Mouse (Mus musculus) G1E (cell line): Measurements from ENCODE around the gene Ocm. TPM values are rescaled to one million over a fixed set of nuclear protein-coding genes. Genes with fewer than 3 reads are reported as not detected.
"Not testable (repeated sequence)": the region's sequence is repeated elsewhere in the genome, so short reads cannot be mapped to it uniquely, and the experiment has no call there.

Source experiments
- ATAC-seq: 2 replicates; pipeline ENCODE4 v1.8.0; 2016; ENCODE audit warnings: mild to moderate bottlenecking; ENCODE audit not compliant: insufficient number of reproducible peaks, poor library complexity, low FRiP score, severe bottlenecking; ENCODE audit errors: extremely low read depth
- DNase-seq: peaks from one replicate; pipeline ENCODE4 v3.0.0; 2012; ENCODE audit warnings: low spot score
- H3K27me3 ChIP-seq: 2 replicates; pipeline ENCODE4 v1.6.1; 2012; ENCODE audit warnings: mild to moderate bottlenecking, low read length, inconsistent platforms; ENCODE audit not compliant: insufficient read depth
- H3K36me3 ChIP-seq: replicated peaks from 2 replicates; pipeline ENCODE3; 2012; ENCODE audit warnings: mild to moderate bottlenecking, inconsistent platforms
- H3K4me1 ChIP-seq: 2 replicates; pipeline ENCODE4 v1.6.1; 2012; ENCODE audit warnings: low read depth, low read length, inconsistent platforms, mixed read lengths; ENCODE audit not compliant: insufficient read depth
- H3K4me3 ChIP-seq: 2 replicates; pipeline ENCODE4 v1.5.1; 2012; ENCODE audit warnings: low read depth, mild to moderate bottlenecking, inconsistent platforms, low read length, moderate library complexity, mixed read lengths
- H3K9me3 ChIP-seq: replicated peaks from 2 replicates; pipeline ENCODE4 v1.6.1; 2012; ENCODE audit warnings: inconsistent platforms
- CTCF ChIP-seq: IDR thresholded peaks from 2 replicates; pipeline ENCODE4 v1.5.1; 2012; ENCODE audit warnings: low read depth, low read length, inconsistent platforms, mixed read lengths
- GATA1 ChIP-seq: IDR thresholded peaks from 2 replicates; pipeline ENCODE4 v1.6.1; 2012; ENCODE audit warnings: borderline replicate concordance, low read length, inconsistent platforms, mixed read lengths
- GATA2 ChIP-seq: IDR thresholded peaks from 2 replicates; pipeline ENCODE4 v1.6.1; 2012; ENCODE audit warnings: low read depth, low read length, inconsistent platforms, borderline replicate concordance
- POLR2AphosphoS5 ChIP-seq: IDR thresholded peaks from 2 replicates; pipeline ENCODE4 v1.6.1; 2012; ENCODE audit warnings: low read depth, low read length, inconsistent platforms; ENCODE audit not compliant: insufficient replicate concordance
- TAL1 ChIP-seq: conservative IDR thresholded peaks from 2 replicates; pipeline ENCODE4 v1.6.1; 2012; ENCODE audit warnings: low read depth, low read length, inconsistent platforms, mixed read lengths
- polyA plus RNA-seq: library from polyadenylated mRNA; stranded (reverse); fragments of >175 nt; gene quantifications from 2 replicates; pipeline ENCODE4 v1.2.3, GENCODE M21; 2012
- total RNA-seq, 2 experiments: library from RNA; stranded (forward) in 1 of 2; stranded (reverse) in 1 of 2; fragments of 200-1000 nt in 1 of 2; fragments of >200 nt in 1 of 2; fragmentation: Nextera tagmentation in 1 of 2; gene quantifications; 2 replicates each; pipeline ENCODE4 v1.2.3; 2014 to 2017

Ocm gene
- total and polyA plus RNA-seq, 3 experiments: not detected

DNA sequence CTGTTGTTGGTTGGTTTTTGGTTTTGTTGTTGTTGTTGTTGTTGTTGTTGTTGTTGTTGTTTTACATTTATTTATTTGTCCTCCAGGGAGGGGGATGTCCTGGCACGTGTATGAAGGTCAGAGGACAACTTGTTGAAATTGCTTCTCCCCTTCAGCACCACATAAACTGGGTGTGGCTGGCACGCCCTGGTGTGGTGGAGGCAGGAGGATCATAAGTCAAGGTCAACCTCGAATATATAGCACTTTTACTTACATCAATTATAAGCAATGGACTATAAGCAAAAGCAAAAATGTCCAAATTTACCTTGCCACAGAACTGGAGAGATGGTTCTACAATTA, 11.2 kb downstream of the Ocm start:
- H3K4me3 ChIP-seq: peak overlapping the region; percentile 83
- DNase-seq (no peak), ATAC-seq (no peak)
- peaks cover 26% of the 10 kb centered on the region for H3K36me3 ChIP-seq
- TF ChIP-seq GATA2: no peak
- no peak for TF ChIP-seq GATA1
- no peak for TF ChIP-seq TAL1
- no peak for TF ChIP-seq CTCF
- TF ChIP-seq POLR2AphosphoS5: no peak
- peaks cover 2% of the 10 kb centered on the region; the same call in 1 of the 2 replicates for H3K27me3 ChIP-seq
- H3K4me1 ChIP-seq: peaks cover 10% of the 10 kb centered on the region
- no peaks in the 10 kb centered on the region for H3K9me3 ChIP-seq

DNA sequence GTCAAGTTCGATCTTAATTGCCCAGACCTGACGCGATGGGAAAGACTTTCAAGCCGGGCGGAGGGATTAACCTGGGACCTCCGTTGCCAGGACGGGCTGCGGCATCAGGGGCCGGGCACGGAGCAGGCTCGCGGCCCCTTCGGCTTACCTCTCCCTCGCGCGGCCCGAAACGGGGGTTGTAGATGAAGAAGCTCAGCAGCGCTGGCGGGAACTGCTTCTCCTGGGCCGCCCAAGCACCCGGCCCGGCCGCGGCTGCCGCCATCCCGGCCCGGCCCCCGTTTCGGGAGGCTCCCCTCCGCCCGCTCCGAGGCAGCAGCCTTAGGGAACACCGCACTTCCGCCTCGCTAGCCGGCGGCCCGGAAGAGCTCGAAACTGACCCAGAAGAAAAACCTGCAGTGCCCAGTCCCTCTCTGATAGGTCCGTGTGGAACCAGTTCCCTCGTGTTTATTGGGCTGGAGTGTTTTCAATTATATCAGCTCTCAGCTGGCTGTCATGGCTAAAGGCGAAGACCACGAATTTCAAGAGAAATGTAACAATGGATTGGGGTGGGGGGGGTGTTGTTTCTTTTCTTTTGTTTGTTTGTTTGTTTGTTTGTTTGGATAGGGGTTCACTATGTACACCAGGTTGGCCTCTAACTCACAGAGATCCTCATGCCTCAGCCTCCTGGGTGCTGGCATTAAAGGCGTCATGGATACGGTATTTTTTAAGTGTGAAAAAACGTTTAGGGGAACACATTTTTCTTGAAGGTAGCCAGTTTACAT, 11.7 kb downstream of the Ocm start, which contains the start of gene Ccz1:
TSS of gene Ccz1 (minus strand) at position 327 of the 761 bp plus-strand sequence.
- peak within 1 kb of the TSS; percentile 83 for H3K4me3 ChIP-seq
- H3K4me1 ChIP-seq: peaks cover 10% of the 10 kb centered on the region
- TF ChIP-seq CTCF: no peak
- TF ChIP-seq POLR2AphosphoS5: no peak
- no peak for TF ChIP-seq GATA2
- TF ChIP-seq GATA1: no peak
- TF ChIP-seq TAL1: no peak
- peaks cover 31% of the 10 kb centered on the region for H3K36me3 ChIP-seq
- no peaks in the 10 kb centered on the region for H3K9me3 ChIP-seq
- peak; percentile 99 for ATAC-seq
- H3K27me3 ChIP-seq: peaks cover 2% of the 10 kb centered on the region; the same call in 1 of the 2 replicates
- DNase-seq: peak; percentile 90

DNA sequence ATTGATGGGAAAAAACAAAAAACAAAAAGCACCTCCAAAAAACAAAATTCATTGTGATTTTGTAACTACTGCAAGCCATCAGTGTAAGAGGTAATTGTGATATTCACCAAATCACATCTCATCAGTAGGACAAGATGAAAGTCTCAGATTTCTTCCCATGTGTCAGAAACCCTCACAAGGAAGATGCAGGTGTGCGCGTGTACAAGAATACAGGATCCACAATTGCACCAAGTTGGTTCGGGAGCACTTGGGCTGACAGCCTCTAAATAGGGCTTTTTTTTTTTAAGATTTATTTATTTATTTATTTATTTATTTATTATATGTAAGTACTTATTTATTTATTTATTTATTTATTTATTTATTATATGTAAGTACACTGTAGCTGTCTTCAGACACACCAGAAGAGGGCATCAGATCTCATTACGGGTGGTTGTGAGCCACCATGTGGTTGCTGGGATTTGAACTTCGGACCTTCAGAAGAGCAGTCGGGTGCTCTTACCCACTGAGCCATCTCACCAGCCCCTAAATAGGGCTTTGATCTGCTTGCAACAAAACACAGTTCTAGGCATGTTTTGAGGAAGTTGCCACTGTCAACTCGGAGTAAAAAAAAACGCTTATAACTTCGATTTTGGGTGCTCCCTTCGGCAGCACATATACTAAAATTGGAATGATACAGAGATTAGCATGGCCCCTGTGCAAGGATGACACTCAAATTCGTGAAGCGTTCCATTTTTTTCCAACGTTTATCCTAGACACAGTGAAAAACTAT, 12.9 kb downstream of the Ocm start:
- not testable (repeated sequence) for ATAC-seq, H3K9me3 ChIP-seq, DNase-seq, H3K27me3 ChIP-seq
- Histone ChIP-seq H3K36me3 (peaks cover 43% of the 10 kb centered on the region), H3K4me3 (peak overlapping the region; percentile 83), H3K4me1 (peaks cover 10% of the 10 kb centered on the region)

DNA sequence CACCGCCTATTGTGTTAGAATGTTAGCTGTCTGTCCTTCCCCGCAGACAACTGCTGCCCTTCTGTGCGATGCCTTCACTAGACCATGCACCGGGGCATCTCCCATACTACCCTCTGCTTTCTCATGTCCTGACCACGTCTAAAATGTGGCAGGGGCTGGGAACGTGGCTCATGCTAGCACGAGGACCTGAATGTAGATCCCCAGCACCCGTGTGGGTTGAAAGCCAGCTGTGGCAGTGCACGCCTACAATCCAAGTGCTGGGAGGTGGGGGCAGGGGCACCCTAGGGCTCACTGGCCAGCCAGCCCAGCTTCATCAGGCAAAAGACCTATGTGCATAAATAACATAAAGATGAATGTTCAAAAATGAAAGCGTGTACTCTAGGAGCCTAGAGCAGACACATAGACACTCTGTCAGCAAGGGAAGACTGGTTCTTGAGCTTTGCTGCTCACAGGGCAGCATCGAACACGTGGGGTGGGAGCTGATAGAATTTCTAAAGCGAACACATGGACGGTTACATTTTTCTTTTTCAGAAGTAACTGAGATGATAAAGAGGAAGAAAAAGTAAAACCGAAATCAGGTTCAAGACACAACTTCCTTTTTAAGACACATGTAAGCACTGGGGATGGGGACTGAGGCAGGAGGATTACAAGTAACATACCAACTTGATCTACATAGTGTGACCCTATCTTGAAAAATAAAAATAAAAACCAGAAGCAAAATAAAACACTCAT, 23.8 kb downstream of the Ocm start:
- ATAC-seq (no peak), DNase-seq (no peak)
- Histone ChIP-seq H3K4me3 (no peak overlapping the region), H3K9me3 (no peaks in the 10 kb centered on the region), H3K4me1 (peaks cover 7% of the 10 kb centered on the region; the same call in 1 of the 2 replicates), H3K27me3 (no peaks in the 10 kb centered on the region), H3K36me3 (peaks cover 89% of the 10 kb centered on the region)
- TF ChIP-seq POLR2AphosphoS5: no peak
- TF ChIP-seq GATA2: no peak
- TF ChIP-seq GATA1: no peak
- TF ChIP-seq CTCF: no peak
- TF ChIP-seq TAL1: no peak

DNA sequence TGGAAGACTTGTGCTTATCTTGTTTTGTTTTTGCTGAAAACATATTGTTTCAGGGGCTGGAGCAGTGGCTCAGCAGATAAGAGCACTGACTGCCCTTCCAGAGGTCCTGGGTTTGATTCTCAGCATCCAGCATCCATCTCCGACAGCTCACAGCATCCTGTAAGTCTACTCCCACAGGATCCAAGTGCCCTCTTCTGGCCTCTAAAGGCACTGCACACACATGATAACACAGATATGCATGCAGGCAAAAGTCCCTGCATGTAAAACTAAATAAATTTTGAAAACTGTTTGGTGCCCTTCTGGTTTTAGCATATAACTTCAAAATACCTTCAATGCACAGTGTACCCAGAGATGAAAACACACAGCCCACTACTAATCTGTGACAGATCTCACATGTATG, 27.1 kb downstream of the Ocm start:
- DNase-seq (no peak), ATAC-seq (no peak)
- Histone ChIP-seq H3K4me3 (no peak overlapping the region), H3K27me3 (no peaks in the 10 kb centered on the region), H3K36me3 (peaks cover 98% of the 10 kb centered on the region), H3K9me3 (no peaks in the 10 kb centered on the region), H3K4me1 (peaks cover 7% of the 10 kb centered on the region; the same call in 1 of the 2 replicates)
- TF ChIP-seq CTCF (0 out of 2 replicates have a peak, but pooled peaks have one; percentile 41), POLR2AphosphoS5 (no peak)
